ENCODE assay signal across 9 mouse cellular contexts in genomic region chr12:108255511-108255919, GRCm38 (mm10). TPM values are rescaled to one million over a fixed set of nuclear protein-coding genes. Genes with fewer than 3 reads are reported as not detected.
DNase-seq lines count a peak whose midpoint lies in the region; ATAC-seq and TF ChIP-seq lines count a peak whose summit lies in the region.
"Had no signal": no experiment of that assay in that cellular context is flagged by ENCODE, and none has a peak within 500 bp of the region (broad histone marks: within the 10 kb centered on the region; RNA-seq: fewer than 3 reads in every experiment).

No protein-coding gene starts in this region.

- ATAC-seq in heart, embryonic 14.5 days (ENCODE audit: insufficient number of reproducible peaks, insufficient read depth, low FRiP score, low read depth), result no peak
- no peak for ATAC-seq in monocyte, adult 5-6 weeks (replicated peaks; ENCODE audit: insufficient number of reproducible peaks, low FRiP score, low TSS enrichment, poor library complexity, severe bottlenecking)
- ATAC-seq in megakaryocyte-erythroid progenitor cell, adult 5-6 weeks (replicated peaks; ENCODE audit: low FRiP score, low TSS enrichment, poor library complexity, severe bottlenecking), result no peak

- peak; percentile 54 to 55 for DNase-seq in layer of hippocampus, adult 2 months (ENCODE audit: low spot score in 2 of 2)
- no peak for DNase-seq in layer of hippocampus, adult 9-10 months (ENCODE audit: low spot score)
- peak; percentile 83 to 86 for DNase-seq in cerebellum, postnatal 10 days
- peak; percentile 55 to 61 for DNase-seq in layer of hippocampus, adult 8-10 months (ENCODE audit: low spot score in 2 of 2)
- DNase-seq in retina, embryonic 14.5 days (ENCODE audit: low spot score), result peak; percentile 94

- no peak overlapping the region for H3K4me3 ChIP-seq in layer of hippocampus, adult 2 months
- no peak overlapping the region for H3K4me3 ChIP-seq in heart, embryonic 14.5 days (ENCODE audit: control insufficient read depth in 1 of 2, insufficient read depth in 1 of 2, low read depth in 1 of 2, low read length in 2 of 2)

- H3K9ac ChIP-seq in heart, embryonic 14.5 days (ENCODE audit: low read length), result no peak overlapping the region

- no peaks in the 10 kb centered on the region for H3K27me3 ChIP-seq in heart, embryonic 14.5 days (ENCODE audit: control insufficient read depth, insufficient read depth, low read length)

- WGBS in heart, embryonic 14.5 days, result 6% methylated on average over 8 of the region's 8 CpGs

- peak overlapping the region; percentile 39 for H3K4me2 ChIP-seq in heart, embryonic 14.5 days (ENCODE audit: low read length)

- no peaks in the 10 kb centered on the region for H3K9me3 ChIP-seq in heart, embryonic 14.5 days (ENCODE audit: control insufficient read depth, low read length)

- peaks cover 52 to 55% of the 10 kb centered on the region in 2 experiments for H3K4me1 ChIP-seq in heart, embryonic 14.5 days (ENCODE audit: control insufficient read depth in 2 of 2, insufficient read depth in 2 of 2, low read length in 2 of 2)

- no peak overlapping the region for H3K27ac ChIP-seq in layer of hippocampus, adult 2 months
- H3K27ac ChIP-seq in heart, embryonic 14.5 days (replicated peaks in 1 of 2; ENCODE audit: control insufficient read depth in 1 of 2, insufficient read depth in 1 of 2, low read depth in 2 of 2, low read length in 2 of 2), result peak overlapping the region; percentile 73 to 79

- no peaks in the 10 kb centered on the region for H3K36me3 ChIP-seq in heart, embryonic 14.5 days (ENCODE audit: control insufficient read depth, insufficient read depth, low read length)

- TF ChIP-seq CTCF in layer of hippocampus, adult 2 months (conservative IDR thresholded peaks at IDR 0.05), result no peak

RNA-seq across cellular contexts. Expression of gene Ccdc85c, which starts 19.7 kb away (rescaled TPM):
- 10 to 100 TPM; 68.4 to 68.5 TPM for total RNA-seq in layer of hippocampus, adult 2 months (2021)
- polyA plus RNA-seq in heart, embryonic 14.5 days (2014; fragmentation: Nextera tagmentation; extraction: Ambion mirVana), result 7.2 and 8.2 TPM in 2 replicates
- 10 to 100 TPM; 56.3 to 67.6 (median 63.0) TPM for total RNA-seq in layer of hippocampus, adult 8-10 months (2022)
- 0.32 to 1.4 TPM in 2 of 3 replicates, not detected in the other for total RNA-seq in monocyte, adult 5-6 weeks (2017)
- 1.3 TPM in 1 of 2 replicates, not detected in the other for total RNA-seq in megakaryocyte-erythroid progenitor cell, adult 5-6 weeks (2014; fragmentation: Nextera tagmentation)
- total RNA-seq in megakaryocyte-erythroid progenitor cell, adult 5-6 weeks (2017), result 0.42 and 1.3 TPM in 2 replicates

RNA-seq across cellular contexts. Expression of gene Hhipl1, which starts 50.6 kb away (rescaled TPM):
- total RNA-seq in layer of hippocampus, adult 2 months (2021), result 1 to 10 TPM; 5.1 to 6.4 TPM
- polyA plus RNA-seq in heart, embryonic 14.5 days (2014; fragmentation: Nextera tagmentation; extraction: Ambion mirVana), result 0.63 and 0.84 TPM in 2 replicates
- 1 to 10 TPM; 5.6 to 8.5 (median 7.1) TPM for total RNA-seq in layer of hippocampus, adult 8-10 months (2022)
- total RNA-seq in monocyte, adult 5-6 weeks (2017), result not detected in 3 replicates
- total RNA-seq in megakaryocyte-erythroid progenitor cell, adult 5-6 weeks (2014; fragmentation: Nextera tagmentation), result not detected in 2 replicates
- not detected in 2 replicates for total RNA-seq in megakaryocyte-erythroid progenitor cell, adult 5-6 weeks (2017)
- total RNA-seq: neutrophil, adult 5-6 weeks had no signal

Comparison
In these comparisons a context has a peak if more than half of its experiments do, and no peak if none do; other contexts are left out.
1. RNA of gene Ccdc85c, which starts 19.7 kb away (total RNA-seq): 68.4 to 68.5 TPM in layer of hippocampus, adult 2 months and 56.3 to 67.6 TPM in layer of hippocampus, adult 8-10 months; 0.42 to 1.3 TPM in megakaryocyte-erythroid progenitor cell, adult 5-6 weeks and 0.32 to 1.4 TPM in monocyte, adult 5-6 weeks; every median in the first group is over 10 times any median in the second.